Mouse (Mus musculus) kidney, postnatal 0 days (tissue): ENCODE results near the gene Gm20696. TPM values are rescaled to one million over a fixed set of nuclear protein-coding genes. Genes with fewer than 3 reads are reported as not detected.

ENCODE experiments used
- ATAC-seq: fragments of 200-750 bp; cut with Nextera tagmentation; replicated peaks from 2 replicates; pipeline ENCODE4 v1.8.0; 2017; ENCODE audit warnings: low read depth, moderate number of reproducible peaks, moderate TSS enrichment, moderate library complexity; ENCODE audit not compliant: low FRiP score
- DNase-seq: peaks from one replicate; pipeline ENCODE4 v3.0.0-alpha.2; 2016; ENCODE audit warnings: low spot score
- H3K27ac ChIP-seq: fragments of 300-500 bp; sonication (generic); 2 replicates; pipeline ENCODE4 v1.5.1; 2014; ENCODE audit warnings: mild to moderate bottlenecking
- H3K27me3 ChIP-seq: fragments of 300-500 bp; sonication (generic); 2 replicates; pipeline ENCODE4 v1.6.1; 2014; ENCODE audit warnings: low read length, mixed read lengths; ENCODE audit not compliant: insufficient read depth
- H3K36me3 ChIP-seq: fragments of 300-500 bp; sonication (generic); 2 replicates; pipeline ENCODE4 v1.6.1; 2014; ENCODE audit warnings: low read length, mixed read lengths; ENCODE audit not compliant: insufficient read depth
- H3K4me1 ChIP-seq: fragments of 300-500 bp; sonication (generic); replicated peaks from 2 replicates; pipeline ENCODE4 v1.6.1; 2014; ENCODE audit warnings: antibody characterized with exemption, low read length, mixed read lengths; ENCODE audit not compliant: insufficient read depth
- H3K4me2 ChIP-seq: fragments of 300-500 bp; sonication (generic); 2 replicates; pipeline ENCODE4 v1.6.1; 2014; ENCODE audit warnings: mild to moderate bottlenecking, low read length, moderate library complexity, mixed read lengths
- H3K4me3 ChIP-seq: fragments of 300-500 bp; sonication (generic); replicated peaks from 2 replicates; pipeline ENCODE4 v1.5.1; 2014; ENCODE audit warnings: low read depth, low read length
- H3K9ac ChIP-seq: fragments of 300-500 bp; sonication (generic); 2 replicates; pipeline ENCODE4 v1.6.1; 2014; ENCODE audit warnings: low read depth, low read length
- H3K9me3 ChIP-seq: fragments of 300-500 bp; sonication (generic); replicated peaks from 2 replicates; pipeline ENCODE4 v1.6.1; 2016; ENCODE audit warnings: low read length, inconsistent platforms, mixed read lengths
- CTCF ChIP-seq: IDR thresholded peaks from 2 replicates; pipeline ENCODE4 v1.5.1; 2016; ENCODE audit warnings: antibody characterized with exemption, low read depth, mild to moderate bottlenecking, moderate library complexity
- WGBS: fragments of 180-500 bp; shearing (Covaris S2); extraction: QIAGEN DNeasy Blood & Tissue Kit; methylation state at CpG from one replicate; pipeline ENCODE4 v1.1.7; 2014; 5-methylcytosine and 5-hydroxymethylcytosine counted together
- polyA plus RNA-seq: library from polyadenylated mRNA; unstranded; fragments of >200 nt; fragmentation: Nextera tagmentation; extraction: Ambion mirVana; gene quantifications from 2 replicates; pipeline ENCODE4 v1.2.1, GENCODE M21; 2015

Gene Gm20696
- polyA plus RNA-seq, 1 experiment from 2014 or later = 1.7 TPM

DNA sequence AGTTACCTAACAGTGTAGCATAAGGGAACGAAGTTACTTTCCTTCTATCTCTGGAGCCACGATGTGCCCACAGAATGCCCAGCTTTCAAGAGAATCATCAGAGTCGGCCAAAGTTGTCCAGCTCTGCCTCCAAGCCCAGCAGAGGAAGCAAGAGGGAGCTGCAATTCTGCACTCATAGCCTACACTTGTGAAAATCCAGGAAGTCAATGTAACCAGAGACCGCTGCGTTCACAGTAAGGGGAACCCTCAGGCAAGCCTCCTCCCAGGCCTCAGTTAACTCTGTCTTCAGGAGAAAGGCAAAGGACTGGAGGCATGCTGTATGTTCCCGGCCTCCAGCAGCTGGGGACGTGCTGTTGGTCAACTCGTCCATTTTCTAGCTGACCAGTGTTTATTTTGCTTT, 693 bp upstream of the Gm20696 start:
- ATAC-seq (no peak), DNase-seq (peak; percentile 77)
- Histone ChIP-seq H3K36me3 (no peaks in the 10 kb centered on the region), H3K4me2 (peak overlapping the region; percentile 93), H3K9ac (no peak overlapping the region), H3K4me3 (peak overlapping the region; percentile 87; the same call in 1 of the 2 replicates), H3K27ac (peak overlapping the region; percentile 39; the same call in 1 of the 2 replicates), H3K4me1 (0 out of 2 replicates have a peak, but pooled peaks cover 2% of the 10 kb centered on the region), H3K9me3 (no peaks in the 10 kb centered on the region), H3K27me3 (no peaks in the 10 kb centered on the region)
- 19% methylated on average over 8 of the region's 8 CpGs for WGBS
- peak; percentile 22; the same call in 1 of the 2 replicates for TF ChIP-seq CTCF

DNA sequence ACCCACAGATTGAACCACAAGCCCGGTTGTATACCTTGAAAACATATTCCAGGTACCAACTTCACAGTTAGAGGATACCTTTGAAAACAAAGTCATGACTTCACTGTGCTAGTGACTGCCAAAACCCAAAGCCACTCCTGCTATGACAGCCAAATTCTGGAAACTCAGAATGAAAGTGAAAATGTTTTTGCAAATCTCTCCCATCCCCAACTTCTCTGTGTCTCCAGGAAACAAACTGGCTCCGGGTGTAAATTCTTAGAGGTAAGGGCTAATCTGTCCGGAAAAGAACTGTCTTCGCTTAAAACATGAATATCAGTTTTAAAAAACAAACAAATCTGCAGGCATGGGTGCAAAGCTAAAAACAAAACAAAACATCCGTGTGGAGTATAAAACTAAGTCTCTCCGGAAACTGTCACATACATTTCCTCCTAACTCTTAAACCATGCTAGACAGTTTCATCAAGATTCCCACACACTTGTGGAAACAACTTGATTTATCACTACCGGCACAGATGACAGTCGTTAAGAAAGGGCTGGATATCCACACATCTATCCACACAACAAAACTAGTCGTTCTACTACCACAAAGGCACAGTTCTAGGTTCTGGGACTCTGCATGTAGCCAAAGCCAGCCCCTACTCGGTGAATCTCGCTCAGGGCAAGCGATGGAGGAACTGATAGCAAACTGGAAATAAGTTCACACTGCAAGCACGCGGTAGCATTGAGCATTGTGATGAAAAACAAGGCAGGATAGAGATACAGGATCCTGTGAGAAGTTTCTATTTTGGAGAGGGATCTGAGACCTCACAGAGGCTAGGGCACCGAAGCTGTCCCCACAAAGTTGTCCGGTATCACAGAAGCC, 910 bp downstream of the Gm20696 start:
- 16% methylated on average over 16 of the region's 16 CpGs for WGBS
- H3K9me3 ChIP-seq = no peaks in the 10 kb centered on the region
- DNase-seq = peak; percentile 51

GRCm38 (mm10) chr6:99663232-99663631, 3.4 kb downstream of the Gm20696 start:
- no peak overlapping the region for H3K9ac ChIP-seq
- DNase-seq (no peak), ATAC-seq (no peak)
- no peaks in the 10 kb centered on the region for H3K9me3 ChIP-seq
- 0 out of 2 replicates have a peak, but pooled peaks cover 2% of the 10 kb centered on the region for H3K4me1 ChIP-seq
- no peak overlapping the region for H3K27ac ChIP-seq
- 81% methylated on average over 8 of the region's 8 CpGs for WGBS
- TF ChIP-seq CTCF = no peak
- no peak overlapping the region for H3K4me2 ChIP-seq
- no peak overlapping the region for H3K4me3 ChIP-seq
- no peaks in the 10 kb centered on the region for H3K36me3 ChIP-seq
- no peaks in the 10 kb centered on the region for H3K27me3 ChIP-seq

More for the DNA sequence above, 910 bp downstream of the Gm20696 start:
- H3K36me3 ChIP-seq = no peaks in the 10 kb centered on the region
- 0 out of 2 replicates have a peak, but pooled peaks cover 2% of the 10 kb centered on the region for H3K4me1 ChIP-seq
- TF ChIP-seq CTCF = no peak
- ATAC-seq = no peak
- H3K27me3 ChIP-seq = no peaks in the 10 kb centered on the region
- H3K27ac ChIP-seq = peak overlapping the region; percentile 75
- H3K9ac ChIP-seq = peak overlapping the region; percentile 87
- peak overlapping the region; percentile 87 for H3K4me3 ChIP-seq
- peak overlapping the region; percentile 93 for H3K4me2 ChIP-seq

DNA sequence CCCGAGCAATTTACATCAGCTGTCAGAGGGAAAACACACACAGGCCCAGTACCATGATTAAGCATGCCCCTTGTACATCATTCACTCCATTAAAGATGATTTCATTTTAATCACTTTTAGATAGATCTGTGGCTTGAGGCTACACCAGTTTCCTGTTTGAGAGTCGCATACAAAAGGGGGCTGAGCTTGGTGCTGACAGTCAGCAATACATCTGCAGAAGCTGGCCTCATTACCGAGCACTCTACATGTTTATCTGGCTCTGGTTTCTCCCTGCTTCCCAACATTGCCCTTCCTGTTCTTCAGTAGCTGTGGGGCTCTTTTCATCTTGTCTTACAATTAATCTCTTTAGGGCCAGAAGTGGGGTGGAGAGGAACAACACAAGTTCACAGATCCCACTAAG, 6.2 kb downstream of the Gm20696 start:
- H3K4me1 ChIP-seq = 0 out of 2 replicates have a peak, but pooled peaks cover 2% of the 10 kb centered on the region
- ATAC-seq = no peak
- no peaks in the 10 kb centered on the region for H3K27me3 ChIP-seq
- H3K4me3 ChIP-seq = no peak overlapping the region
- no peak for TF ChIP-seq CTCF
- peak; percentile 36 for DNase-seq
- no peaks in the 10 kb centered on the region for H3K9me3 ChIP-seq
- H3K27ac ChIP-seq = no peak overlapping the region
- WGBS = 36% methylated on average over 3 of the region's 3 CpGs
- no peak overlapping the region for H3K9ac ChIP-seq
- H3K36me3 ChIP-seq = no peaks in the 10 kb centered on the region
- H3K4me2 ChIP-seq = no peak overlapping the region

DNA sequence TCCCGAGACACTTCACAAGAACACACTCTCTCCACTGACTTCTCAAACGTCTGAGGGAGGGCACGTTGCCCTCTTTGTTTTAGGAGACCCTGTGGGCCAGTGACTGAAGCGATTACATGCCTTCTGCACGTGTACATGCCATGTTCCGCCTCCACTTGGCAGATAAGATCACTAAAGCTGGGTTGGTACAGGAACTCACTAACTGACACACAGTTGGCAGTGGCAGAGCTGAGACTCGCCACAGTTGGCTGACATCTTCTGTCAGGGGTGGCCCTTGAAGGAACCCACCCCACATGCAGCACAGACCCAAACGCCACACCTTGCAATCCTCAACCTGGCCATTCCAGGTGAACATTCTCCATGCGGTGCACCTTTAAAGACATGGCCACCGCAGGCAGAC, 8.0 kb downstream of the Gm20696 start:
- ATAC-seq (no peak), DNase-seq (no peak)
- Histone ChIP-seq H3K27me3 (no peaks in the 10 kb centered on the region), H3K9ac (no peak overlapping the region), H3K4me3 (no peak overlapping the region), H3K4me1 (no peaks in the 10 kb centered on the region), H3K9me3 (no peaks in the 10 kb centered on the region), H3K4me2 (no peak overlapping the region), H3K36me3 (no peaks in the 10 kb centered on the region), H3K27ac (no peak overlapping the region)
- 88% methylated on average over 10 of the region's 10 CpGs for WGBS
- no peak for TF ChIP-seq CTCF

DNA sequence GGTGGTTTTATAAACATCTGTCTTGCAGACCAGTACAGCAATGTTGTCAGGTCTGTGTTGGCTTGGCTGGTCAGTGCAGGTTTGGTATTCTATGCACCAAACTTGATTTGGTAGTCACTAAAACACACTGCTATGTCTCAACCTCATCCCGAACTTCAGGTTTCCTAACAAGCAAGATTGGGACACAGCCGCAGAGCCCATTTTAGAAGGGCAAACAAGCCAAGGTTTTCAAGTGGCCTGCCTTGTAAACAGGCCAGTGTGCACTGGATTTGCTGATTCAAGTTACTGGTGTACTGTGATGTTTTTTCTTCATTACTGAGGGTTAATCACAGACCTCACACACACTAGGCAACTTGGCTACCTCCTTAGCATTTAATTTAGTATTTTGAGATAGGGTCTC, 10.5 kb downstream of the Gm20696 start:
- no peaks in the 10 kb centered on the region for H3K9me3 ChIP-seq
- H3K9ac ChIP-seq = no peak overlapping the region
- no peak overlapping the region for H3K4me2 ChIP-seq
- DNase-seq (no peak), ATAC-seq (no peak)
- no peak overlapping the region for H3K27ac ChIP-seq
- TF ChIP-seq CTCF = no peak
- no peaks in the 10 kb centered on the region for H3K4me1 ChIP-seq
- H3K4me3 ChIP-seq = no peak overlapping the region
- no peaks in the 10 kb centered on the region for H3K27me3 ChIP-seq
- no peaks in the 10 kb centered on the region for H3K36me3 ChIP-seq
- 96% methylated on average over 2 of the region's 2 CpGs for WGBS
